Mouse (Mus musculus) erythroblast, embryonic 14.5 days (primary cell): ENCODE results near the gene Adgrl1. TPM values are rescaled to one million over a fixed set of nuclear protein-coding genes. Genes with fewer than 3 reads are reported as not detected.
"Not testable (repeated sequence)": the region's sequence is repeated elsewhere in the genome, so short reads cannot be mapped to it uniquely, and the experiment has no call there.

Experiments used
- H3K27me3 ChIP-seq: 2 replicates; pipeline ENCODE4 v1.6.1; 2012; ENCODE audit warnings: inconsistent platforms; ENCODE audit not compliant: control insufficient read depth
- H3K36me3 ChIP-seq: 2 replicates; pipeline ENCODE4 v1.6.1; 2012; ENCODE audit warnings: mild to moderate bottlenecking, inconsistent platforms; ENCODE audit not compliant: control insufficient read depth
- H3K4me1 ChIP-seq: 2 replicates; pipeline ENCODE4 v1.6.1; 2012; ENCODE audit warnings: inconsistent platforms; ENCODE audit not compliant: control insufficient read depth
- H3K4me3 ChIP-seq: replicated peaks from 2 replicates; pipeline ENCODE3; 2012; ENCODE audit warnings: moderate library complexity, mild to moderate bottlenecking, inconsistent platforms
- H3K9me3 ChIP-seq: 2 replicates; pipeline ENCODE4 v1.6.1; 2012; ENCODE audit warnings: low read length, inconsistent platforms, mixed read lengths; ENCODE audit not compliant: control insufficient read depth
- GATA1 ChIP-seq: IDR thresholded peaks from 2 replicates; pipeline ENCODE4 v1.6.1; 2012; ENCODE audit warnings: low read length, inconsistent platforms, mixed read lengths
- TAL1 ChIP-seq: IDR thresholded peaks from 3 replicates; pipeline ENCODE4 v1.6.1; 2012; ENCODE audit warnings: low read length, inconsistent platforms, mixed read lengths
- polyA plus RNA-seq: library from polyadenylated mRNA; stranded (reverse); fragments of >175 nt; gene quantifications from 2 replicates; pipeline ENCODE4 v1.2.3, GENCODE M21; 2012

The Adgrl1 gene
- polyA plus RNA-seq, 1 experiment: 0.08 TPM

- Histone ChIP-seq H3K4me3 (no peak overlapping the region), H3K4me1 (peaks cover 44% of the 10 kb centered on the region), H3K27me3 (no peaks in the 10 kb centered on the region), H3K36me3 (peaks cover 48% of the 10 kb centered on the region), H3K9me3 (no peaks in the 10 kb centered on the region)
- TF ChIP-seq GATA1: no peak
- no peak for TF ChIP-seq TAL1
These were observed 77.0 kb downstream of the Adgrl1 start for GRCm38 (mm10) chr8:83976779-83977350.

DNA sequence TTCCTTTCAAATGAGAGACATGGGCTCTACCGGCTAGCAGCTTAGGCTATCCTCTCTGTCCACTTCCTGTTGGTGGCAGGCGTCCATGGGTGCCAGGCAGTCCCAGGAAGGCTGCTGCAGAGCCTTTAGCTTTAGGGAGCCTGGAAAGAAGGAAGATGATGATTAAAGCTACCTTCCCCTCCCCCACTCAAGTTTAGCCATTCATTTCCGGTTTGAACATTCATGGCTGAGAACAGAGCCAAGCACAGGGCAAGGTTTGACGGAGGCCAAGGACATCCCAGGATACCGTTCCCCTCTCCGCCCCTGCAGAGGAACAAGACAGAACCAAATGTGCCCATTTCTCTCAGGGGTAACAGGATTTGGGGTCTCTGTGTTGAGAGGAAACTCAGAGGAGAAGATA, 77.7 kb downstream of the Adgrl1 start:
- no peak overlapping the region for H3K4me3 ChIP-seq
- no peaks in the 10 kb centered on the region for H3K9me3 ChIP-seq
- H3K36me3 ChIP-seq: peaks cover 52% of the 10 kb centered on the region
- no peak for TF ChIP-seq GATA1
- no peak for TF ChIP-seq TAL1
- peaks cover 41% of the 10 kb centered on the region for H3K4me1 ChIP-seq
- no peaks in the 10 kb centered on the region for H3K27me3 ChIP-seq

DNA sequence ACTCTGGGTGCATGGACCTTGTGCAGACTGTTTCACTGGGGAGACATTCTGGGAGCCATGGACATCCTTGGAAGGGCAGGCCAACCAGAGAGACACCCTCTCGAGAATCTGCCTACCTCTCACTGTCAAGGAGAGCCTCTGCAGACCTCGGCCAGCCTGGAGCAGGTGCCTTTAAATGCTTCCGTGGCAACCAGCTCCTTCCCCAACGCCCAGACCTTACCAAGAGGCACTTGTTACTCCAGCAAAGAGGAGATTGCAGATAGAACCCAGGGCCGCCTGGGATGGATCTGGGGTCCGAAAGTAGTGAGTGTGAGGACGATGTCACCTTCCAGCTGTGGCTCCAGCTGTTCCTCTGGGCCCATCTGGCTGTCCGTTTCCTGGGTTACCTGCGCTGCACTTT, 78.3 kb downstream of the Adgrl1 start:
- TF ChIP-seq TAL1: no peak
- TF ChIP-seq GATA1: no peak
- Histone ChIP-seq H3K4me1 (peaks cover 38% of the 10 kb centered on the region), H3K27me3 (no peaks in the 10 kb centered on the region), H3K36me3 (peaks cover 53% of the 10 kb centered on the region), H3K4me3 (no peak overlapping the region), H3K9me3 (no peaks in the 10 kb centered on the region)

DNA sequence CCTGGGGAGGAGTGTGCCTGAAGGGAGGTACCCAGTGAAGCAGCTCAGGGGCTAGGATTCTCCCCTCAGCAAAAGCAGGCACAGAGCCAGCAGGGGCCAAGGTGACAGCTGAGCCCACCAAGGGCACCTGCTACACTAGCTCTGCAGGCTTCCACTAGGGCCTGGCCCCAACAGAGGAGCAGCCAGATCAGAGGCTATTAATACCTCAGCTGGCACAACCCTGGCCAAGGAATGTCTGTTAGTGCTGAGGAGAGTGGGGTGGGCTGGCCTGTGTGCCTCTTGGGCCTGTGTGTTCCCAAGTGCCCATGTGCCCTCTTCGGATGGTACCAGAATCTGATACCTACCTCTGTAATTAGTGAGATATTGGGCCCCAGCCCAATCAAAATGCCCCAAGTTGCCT, 80.3 kb downstream of the Adgrl1 start:
- TF ChIP-seq TAL1 (no peak), GATA1 (no peak)
- peaks cover 23% of the 10 kb centered on the region for H3K4me1 ChIP-seq
- H3K36me3 ChIP-seq: peaks cover 64% of the 10 kb centered on the region
- H3K27me3 ChIP-seq: no peaks in the 10 kb centered on the region
- no peaks in the 10 kb centered on the region for H3K9me3 ChIP-seq
- no peak overlapping the region for H3K4me3 ChIP-seq

- Histone ChIP-seq H3K4me1 (peaks cover 23% of the 10 kb centered on the region), H3K4me3 (no peak overlapping the region), H3K36me3 (peaks cover 67% of the 10 kb centered on the region), H3K9me3 (no peaks in the 10 kb centered on the region), H3K27me3 (no peaks in the 10 kb centered on the region)
- no peak for TF ChIP-seq TAL1
- no peak for TF ChIP-seq GATA1
These were observed 80.9 kb downstream of the Adgrl1 start for GRCm38 (mm10) chr8:83980845-83981244.

- H3K36me3 ChIP-seq: peaks cover 70% of the 10 kb centered on the region
These were observed 81.6 kb downstream of the Adgrl1 start for GRCm38 (mm10) chr8:83981533-83981932.

DNA sequence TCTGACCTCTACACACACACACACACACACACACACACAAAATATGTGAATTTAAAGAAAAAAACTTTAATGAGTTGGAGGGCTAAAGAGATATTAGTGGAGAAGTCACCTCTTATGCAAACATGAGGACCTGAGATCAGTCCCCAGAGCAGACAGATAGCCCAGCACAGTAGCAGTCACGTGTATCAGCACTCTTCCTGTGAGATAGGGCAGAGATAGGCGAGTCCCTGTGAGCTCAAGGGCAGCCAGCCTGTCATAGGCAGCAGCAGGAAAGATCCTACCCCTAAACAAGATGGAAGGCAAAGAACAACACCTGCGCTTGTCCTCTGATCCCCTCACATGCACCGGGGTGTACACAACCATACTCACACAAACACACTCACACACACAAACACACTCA, 82.5 kb downstream of the Adgrl1 start:
- Histone ChIP-seq H3K36me3 (peaks cover 78% of the 10 kb centered on the region), H3K4me3 (no peak overlapping the region), H3K9me3 (no peaks in the 10 kb centered on the region), H3K4me1 (peaks cover 8% of the 10 kb centered on the region), H3K27me3 (no peaks in the 10 kb centered on the region)
- no peak for TF ChIP-seq GATA1
- TF ChIP-seq TAL1: no peak

More at GRCm38 (mm10) chr8:83981533-83981932, 81.6 kb downstream of the Adgrl1 start:
- Histone ChIP-seq H3K4me1 (peaks cover 16% of the 10 kb centered on the region), H3K9me3 (no peaks in the 10 kb centered on the region), H3K4me3 (no peak overlapping the region), H3K27me3 (no peaks in the 10 kb centered on the region)
- TF ChIP-seq GATA1 (no peak), TAL1 (no peak)

GRCm38 (mm10) chr8:83983222-83983621, 83.3 kb downstream of the Adgrl1 start:
- H3K27me3 ChIP-seq, H3K4me1 ChIP-seq, H3K9me3 ChIP-seq, H3K4me3 ChIP-seq: not testable (repeated sequence)
- H3K36me3 ChIP-seq: peaks cover 79% of the 10 kb centered on the region

GRCm38 (mm10) chr8:83989243-83989642, 89.3 kb downstream of the Adgrl1 start:
- peaks cover 78% of the 10 kb centered on the region for H3K36me3 ChIP-seq
- no peak overlapping the region for H3K4me3 ChIP-seq
- no peaks in the 10 kb centered on the region for H3K27me3 ChIP-seq
- TF ChIP-seq GATA1 (no peak), TAL1 (no peak)
- peaks cover 42% of the 10 kb centered on the region for H3K4me1 ChIP-seq
- no peaks in the 10 kb centered on the region for H3K9me3 ChIP-seq

GRCm38 (mm10) chr8:83990170-83990569, 90.3 kb downstream of the Adgrl1 start:
- Histone ChIP-seq H3K4me1 (peaks cover 48% of the 10 kb centered on the region), H3K9me3 (no peaks in the 10 kb centered on the region), H3K36me3 (peaks cover 80% of the 10 kb centered on the region), H3K27me3 (no peaks in the 10 kb centered on the region), H3K4me3 (no peak overlapping the region)
- no peak for TF ChIP-seq TAL1
- no peak for TF ChIP-seq GATA1

Other genes with a start within 250 kb of the Adgrl1 start
- 7.9 and 10.0 TPM in 2 replicates for gene Gipc1, start 247.4 kb upstream of the Adgrl1 start, polyA plus RNA-seq
- 0.01 and 0.02 TPM in 2 replicates for gene Ptger1, start 233.4 kb upstream of the Adgrl1 start, polyA plus RNA-seq
- 1.2 and 1.7 TPM in 2 replicates for gene Pkn1, start 200.9 kb upstream of the Adgrl1 start, polyA plus RNA-seq
- gene Ddx39, start 184.9 kb upstream of the Adgrl1 start, polyA plus RNA-seq: 3.0 and 5.3 TPM in 2 replicates
- 0.17 and 0.35 TPM in 2 replicates for gene Adgre5, start 158.8 kb upstream of the Adgrl1 start, polyA plus RNA-seq
- gene Gm10644, start 55.1 kb downstream of the Adgrl1 start, polyA plus RNA-seq: not detected in 2 replicates
- gene Asf1b, start 55.4 kb downstream of the Adgrl1 start, polyA plus RNA-seq: 56.4 and 58.6 TPM in 2 replicates
- gene Prkaca, start 72.9 kb downstream of the Adgrl1 start, polyA plus RNA-seq: 2.3 and 2.7 TPM in 2 replicates
- gene Samd1, start 97.6 kb downstream of the Adgrl1 start, polyA plus RNA-seq: 37.5 and 42.8 TPM in 2 replicates
- gene 1700067K01Rik, start 101.4 kb downstream of the Adgrl1 start, polyA plus RNA-seq: 0.34 and 0.71 TPM in 2 replicates
- not detected in 2 replicates for gene 2210011C24Rik, start 112.1 kb downstream of the Adgrl1 start, polyA plus RNA-seq
- gene Palm3, start 121.4 kb downstream of the Adgrl1 start, polyA plus RNA-seq: 0.01 TPM in 1 of 2 replicates, not detected in the other
- gene Il27ra, start 142.5 kb downstream of the Adgrl1 start, polyA plus RNA-seq: 0.02 TPM in 1 of 2 replicates, not detected in the other
- gene Rln3, start 144.9 kb downstream of the Adgrl1 start, polyA plus RNA-seq: not detected in 2 replicates
- gene Gm10643, start 165.0 kb downstream of the Adgrl1 start, polyA plus RNA-seq: not detected in 2 replicates
- gene Rfx1, start 166.7 kb downstream of the Adgrl1 start, polyA plus RNA-seq: 3.9 and 4.7 TPM in 2 replicates
- 4.7 and 4.9 TPM in 2 replicates for gene Dcaf15, start 204.7 kb downstream of the Adgrl1 start, polyA plus RNA-seq
- not detected in 2 replicates for gene Podnl1, start 225.9 kb downstream of the Adgrl1 start, polyA plus RNA-seq
- gene Cc2d1a, start 247.8 kb downstream of the Adgrl1 start, polyA plus RNA-seq: 1.0 and 1.4 TPM in 2 replicates
- gene 4930432K21Rik, start 247.9 kb downstream of the Adgrl1 start, polyA plus RNA-seq: not detected in 2 replicates